Mouse (Mus musculus): ENCODE measurements at regions not wholly inside any gene's neighbourhood (a gene's known extent, or its start where the extent isn't known, plus 50 kb on each side); places are given as distances from the start of the nearest gene placed in this dataset.

DNA sequence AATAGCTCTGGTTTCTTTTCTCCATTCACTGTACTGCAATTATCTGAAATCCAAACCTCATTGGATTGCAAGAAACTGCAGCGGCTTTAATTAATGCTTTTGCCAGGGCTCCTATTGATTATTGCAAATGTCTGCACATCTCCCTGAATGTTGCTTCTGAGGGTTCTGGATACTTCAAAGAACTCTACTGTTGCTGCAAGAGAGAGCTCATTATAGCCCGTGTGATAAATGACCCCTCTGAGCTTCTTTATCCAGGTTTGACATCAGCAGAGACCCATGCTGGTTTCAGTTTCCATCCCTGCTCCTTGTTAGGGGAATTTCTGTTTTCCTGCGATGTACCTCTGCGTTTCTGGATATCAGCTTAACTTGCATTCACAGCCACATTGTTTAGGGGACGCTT, 78.4 kb upstream of the Nav3 start:
- peak; percentile 0 for DNase-seq (ENCODE audit: extremely low spot score, low read depth, low spot score)

DNA sequence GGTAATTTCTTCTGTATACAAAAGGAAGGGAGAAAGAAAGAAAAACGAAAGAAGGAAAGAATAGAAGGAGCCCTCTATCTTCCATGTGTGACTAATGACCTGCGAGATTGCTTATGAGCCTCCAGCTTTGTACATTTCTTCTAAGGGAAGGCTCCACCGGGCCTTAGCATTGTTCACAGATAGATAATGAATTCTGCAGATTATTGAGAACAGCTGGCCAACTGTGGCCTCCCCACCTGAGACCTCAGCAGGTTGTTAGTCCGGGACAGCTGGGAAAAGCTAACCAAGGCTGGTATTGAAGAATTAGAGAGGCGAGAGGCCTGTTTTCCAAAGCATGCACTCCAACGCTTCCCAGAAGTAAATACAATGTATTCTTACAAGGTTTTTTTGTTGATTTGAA, 86.7 kb upstream of the Nav3 start:
- no peak for DNase-seq (ENCODE audit: extremely low spot score, low read depth, low spot score)

DNA sequence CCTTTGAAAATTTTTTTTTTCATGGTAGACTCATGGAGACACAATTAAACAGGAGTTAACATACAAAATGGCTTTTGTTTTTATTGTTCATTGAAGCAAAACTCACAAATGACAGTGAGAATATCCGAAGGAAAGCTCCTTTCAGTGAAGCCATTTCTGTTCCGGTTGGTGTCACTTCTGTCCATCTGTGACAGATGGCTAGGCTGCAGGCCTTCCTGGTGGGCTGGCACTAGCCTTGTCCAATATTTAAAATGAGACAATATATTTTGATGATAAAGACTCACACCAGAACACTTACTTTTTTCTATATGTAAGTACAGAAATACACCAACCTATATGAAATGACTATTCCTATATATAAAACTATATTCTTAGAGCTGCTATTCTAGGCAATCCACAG, 92.4 kb upstream of the Nav3 start:
- no peak for DNase-seq (ENCODE audit: extremely low spot score, low read depth, low spot score)

DNA sequence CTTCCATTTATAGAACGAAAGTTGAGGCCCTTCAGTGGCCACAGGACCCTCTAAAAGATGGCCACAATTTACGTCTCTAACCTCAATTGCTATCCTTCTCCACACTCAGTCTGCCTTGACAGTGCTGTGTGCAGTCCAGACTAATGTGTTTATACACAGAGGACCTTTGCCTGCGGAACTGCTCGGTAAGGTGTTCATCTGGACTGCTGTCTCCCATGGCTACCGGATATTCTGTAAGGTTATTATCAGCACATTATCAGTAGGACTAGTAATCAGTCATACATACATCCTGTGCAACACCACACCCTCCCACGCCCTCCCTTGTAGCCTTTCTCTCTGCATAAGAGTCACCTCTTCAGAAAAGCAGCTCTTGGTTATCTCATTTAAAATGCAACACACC, 98.0 kb upstream of the Nav3 start:
- DNase-seq (ENCODE audit: extremely low spot score, low read depth, low spot score) = no peak

DNA sequence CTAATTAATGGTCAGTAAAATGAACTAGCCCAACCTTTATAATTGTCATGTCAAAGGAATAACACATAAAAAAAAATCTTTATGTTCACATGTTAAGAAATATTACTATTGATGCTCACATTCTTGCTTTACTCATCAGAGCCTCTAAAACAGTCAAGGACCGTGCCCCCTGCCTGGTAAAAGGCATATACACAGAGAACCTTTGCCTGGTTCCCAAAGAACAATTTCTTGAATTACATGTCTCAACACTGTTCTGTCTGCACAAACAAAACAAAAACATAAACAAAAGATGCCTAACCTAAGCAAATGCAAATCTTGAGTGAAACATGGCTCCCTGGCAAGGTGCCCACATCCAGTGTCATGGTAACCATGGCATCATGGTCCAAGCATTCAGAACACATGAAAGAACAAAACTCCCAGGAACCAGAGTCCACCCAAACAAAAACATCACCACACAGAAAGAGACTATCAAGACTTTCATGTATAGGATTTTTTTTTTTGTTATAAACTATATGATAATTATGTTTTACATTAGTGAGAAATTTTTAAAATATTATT, 100.4 kb upstream of the Nav3 start:
- no peak for DNase-seq (ENCODE audit: extremely low spot score, low read depth, low spot score)

DNA sequence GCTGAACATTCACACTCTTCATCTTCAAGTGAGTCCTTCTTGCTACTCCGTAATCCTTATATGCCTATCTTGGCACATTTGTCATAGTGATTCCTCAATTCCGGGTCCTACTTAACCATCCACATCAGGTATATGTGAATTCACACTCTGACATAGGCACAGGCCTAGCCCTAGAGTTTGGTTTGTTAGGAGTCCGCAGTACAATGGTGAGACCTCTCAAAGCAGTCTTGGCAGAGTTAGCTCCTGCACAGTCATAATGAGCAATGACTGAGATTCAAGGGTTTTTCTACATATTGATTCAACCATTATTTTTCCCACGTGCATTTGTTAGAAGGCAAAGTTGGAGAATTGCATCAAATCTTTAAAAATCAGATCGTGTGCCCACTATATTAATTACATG, 107.1 kb upstream of the Nav3 start:
- DNase-seq (ENCODE audit: extremely low spot score, low read depth, low spot score) = no peak

DNA sequence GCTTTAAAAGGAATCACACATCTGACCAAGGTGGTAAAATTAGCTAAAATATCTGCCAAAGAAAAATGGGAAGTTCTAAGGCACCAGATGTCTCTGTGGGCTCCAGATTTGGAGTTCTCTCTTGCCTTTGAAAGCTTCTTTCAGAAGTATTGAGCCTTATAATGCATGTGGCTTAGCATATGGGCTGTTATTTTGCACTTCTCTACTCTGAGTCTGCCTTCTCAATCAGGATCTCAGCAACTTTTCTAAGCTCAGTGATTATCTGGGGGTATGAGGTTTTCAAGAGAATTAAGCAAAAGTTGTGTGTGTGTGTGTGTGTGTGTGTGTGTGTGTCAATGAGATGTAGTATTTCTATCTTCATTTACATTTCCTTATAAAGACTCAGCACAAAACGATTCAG, 107.6 kb upstream of the Nav3 start:
- no peak for DNase-seq (ENCODE audit: extremely low spot score, low read depth, low spot score)

DNA sequence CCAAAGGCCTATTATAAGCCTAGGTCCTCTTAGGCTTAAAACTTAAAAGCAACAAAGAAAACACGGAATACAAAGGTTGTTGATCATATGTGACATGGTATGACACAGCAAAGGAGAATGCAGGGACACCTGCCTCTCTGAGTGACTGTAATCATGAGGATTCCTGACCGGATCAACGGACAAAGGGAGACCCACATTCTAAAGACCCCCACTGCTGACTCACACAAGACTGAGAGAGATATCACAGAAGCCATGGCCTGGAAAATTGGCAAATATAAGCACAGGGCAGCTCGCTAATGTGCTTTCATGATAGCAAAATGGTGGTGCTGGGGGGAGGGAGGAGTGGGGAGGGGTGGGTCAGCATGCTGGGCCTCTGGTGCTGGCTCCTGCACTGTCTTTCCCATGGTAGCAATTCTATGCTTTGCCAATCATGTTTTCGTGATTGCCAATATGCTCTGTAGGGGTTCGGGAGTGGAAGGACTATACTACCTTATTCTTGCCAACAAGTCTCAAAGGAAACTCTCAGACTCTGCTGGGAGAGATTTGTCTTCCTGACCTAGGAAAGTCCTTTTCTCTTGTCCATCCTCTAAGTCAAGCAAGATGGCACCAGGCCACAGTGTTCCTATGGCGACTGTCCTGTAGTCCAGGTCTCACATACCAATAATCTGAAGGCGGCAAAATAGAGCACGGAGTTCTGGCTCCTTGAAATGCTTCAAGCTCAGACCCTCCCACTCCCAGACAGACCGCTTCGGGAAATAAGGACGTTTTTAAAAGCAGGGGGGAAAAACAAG, 110.5 kb upstream of the Nav3 start:
- no peak for DNase-seq (ENCODE audit: extremely low spot score, low read depth, low spot score)

DNA sequence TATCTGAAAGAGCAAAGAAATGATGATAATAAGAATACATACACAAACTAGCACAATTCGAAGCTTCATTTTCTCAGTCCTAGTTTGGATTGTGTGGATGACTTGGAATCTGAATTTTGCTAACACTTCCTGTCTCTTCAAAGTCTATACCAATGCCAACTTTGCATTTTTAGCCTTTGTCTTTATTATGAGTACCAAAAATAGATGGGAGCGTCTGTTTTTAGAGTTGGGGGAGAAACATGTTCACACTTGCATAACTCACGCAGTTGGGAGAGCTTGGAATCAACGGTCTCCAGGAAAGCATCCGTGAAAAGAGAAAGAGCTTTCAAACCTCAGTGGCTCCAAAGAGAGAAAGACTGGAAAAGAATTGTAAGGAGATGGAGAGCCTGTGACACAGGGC, 114.5 kb upstream of the Nav3 start:
- DNase-seq (ENCODE audit: extremely low spot score, low read depth, low spot score) = no peak

DNA sequence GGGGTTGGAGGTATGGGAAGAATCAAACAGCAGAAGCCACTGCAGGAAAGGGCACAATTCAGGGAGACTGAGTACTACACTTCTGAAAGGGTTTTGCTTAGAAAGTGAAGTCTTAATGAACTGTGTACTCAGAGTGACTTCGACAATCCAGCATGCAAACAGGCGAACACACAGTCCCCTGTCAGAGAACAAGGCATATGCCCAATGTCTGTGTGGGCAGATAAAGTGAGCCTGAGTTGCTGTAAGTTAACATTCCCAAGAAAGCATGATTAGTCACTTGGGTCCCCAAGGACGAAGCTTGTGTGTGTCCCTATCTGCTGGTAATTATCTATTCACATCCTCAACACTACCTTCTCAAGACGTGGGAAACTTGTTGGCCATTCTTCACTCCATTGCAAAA, 115.2 kb upstream of the Nav3 start:
- DNase-seq (ENCODE audit: extremely low spot score, low read depth, low spot score) = no peak

DNA sequence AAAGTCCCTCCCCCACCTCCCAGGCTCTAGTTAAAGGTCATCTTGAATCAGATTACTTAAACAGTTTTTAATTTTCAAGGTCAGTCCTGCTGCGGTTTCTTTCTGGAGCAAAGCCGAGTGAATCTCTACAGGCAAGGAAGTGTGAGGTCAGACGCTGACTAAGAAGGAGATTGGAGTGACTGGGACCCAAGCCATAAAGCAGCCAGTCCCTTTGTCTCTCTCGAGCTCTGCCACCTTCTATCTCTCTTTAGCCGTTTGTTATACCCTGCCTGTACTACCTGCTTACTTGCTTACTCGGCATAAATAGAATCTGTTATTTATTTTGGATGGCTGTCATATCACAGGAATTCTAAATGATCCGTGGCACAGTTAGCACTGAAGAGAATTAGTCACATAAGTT, 117.5 kb upstream of the Nav3 start:
- DNase-seq (ENCODE audit: extremely low spot score, low read depth, low spot score) = no peak

DNA sequence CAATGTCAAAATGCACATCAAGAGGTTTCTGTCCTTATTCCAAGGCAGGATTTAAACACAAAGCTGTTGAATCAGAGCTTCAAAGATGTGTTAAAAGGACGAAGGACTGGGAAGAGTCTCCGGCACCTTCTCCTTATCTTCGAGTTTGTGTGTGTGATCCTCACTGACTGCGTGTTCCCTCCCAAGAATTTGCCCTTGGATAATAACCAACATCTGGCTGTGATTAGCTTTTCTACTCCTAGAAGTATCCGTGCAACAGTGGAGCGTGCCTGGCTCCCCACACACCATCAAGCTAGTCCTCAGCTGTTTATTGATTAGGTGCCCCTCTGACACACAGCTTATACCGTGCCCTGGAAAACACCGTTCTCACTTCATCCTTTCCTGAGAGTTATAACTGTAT, 130.0 kb upstream of the Nav3 start:
- DNase-seq (ENCODE audit: extremely low spot score, low read depth, low spot score) = no peak

DNA sequence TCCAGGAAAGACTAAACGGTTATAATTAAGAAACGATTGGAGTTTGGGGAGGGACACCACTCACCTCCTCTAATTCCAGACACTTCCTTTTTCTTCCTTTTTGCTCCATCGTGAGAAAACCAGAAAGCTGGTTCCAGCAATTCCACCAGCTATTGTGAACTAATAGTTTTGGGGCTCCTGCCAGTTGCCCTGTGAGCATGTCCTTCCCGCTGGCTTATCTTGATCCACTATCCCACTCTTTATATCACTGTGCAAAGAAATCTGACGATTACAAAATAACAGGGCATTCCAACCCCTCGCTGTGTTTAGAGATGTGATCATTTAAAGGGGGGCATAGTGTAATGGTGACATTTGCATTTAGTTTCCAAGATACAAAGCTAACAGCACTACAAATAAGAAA, 130.5 kb upstream of the Nav3 start:
- DNase-seq (ENCODE audit: extremely low spot score, low read depth, low spot score) = no peak

DNA sequence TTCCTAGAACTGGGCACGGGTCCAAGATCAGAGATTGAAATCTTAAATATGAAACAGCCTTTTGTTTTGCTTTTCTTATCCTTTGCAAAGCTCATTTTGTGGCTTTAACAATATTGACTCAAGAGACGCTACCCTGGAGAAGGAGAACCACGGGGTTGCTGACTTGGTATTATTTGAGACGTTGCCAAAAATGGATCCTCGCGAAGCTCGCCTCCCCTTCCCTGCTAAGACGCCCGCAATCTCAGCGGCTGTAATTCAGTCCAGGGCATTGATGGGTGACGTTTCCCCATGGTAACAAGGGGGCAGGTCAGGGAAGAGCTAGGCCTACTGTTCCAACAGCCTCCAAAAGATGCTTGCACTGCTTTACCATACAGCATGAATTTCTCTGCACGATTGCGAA, 131.5 kb upstream of the Nav3 start:
- DNase-seq (ENCODE audit: extremely low spot score, low read depth, low spot score) = no peak

DNA sequence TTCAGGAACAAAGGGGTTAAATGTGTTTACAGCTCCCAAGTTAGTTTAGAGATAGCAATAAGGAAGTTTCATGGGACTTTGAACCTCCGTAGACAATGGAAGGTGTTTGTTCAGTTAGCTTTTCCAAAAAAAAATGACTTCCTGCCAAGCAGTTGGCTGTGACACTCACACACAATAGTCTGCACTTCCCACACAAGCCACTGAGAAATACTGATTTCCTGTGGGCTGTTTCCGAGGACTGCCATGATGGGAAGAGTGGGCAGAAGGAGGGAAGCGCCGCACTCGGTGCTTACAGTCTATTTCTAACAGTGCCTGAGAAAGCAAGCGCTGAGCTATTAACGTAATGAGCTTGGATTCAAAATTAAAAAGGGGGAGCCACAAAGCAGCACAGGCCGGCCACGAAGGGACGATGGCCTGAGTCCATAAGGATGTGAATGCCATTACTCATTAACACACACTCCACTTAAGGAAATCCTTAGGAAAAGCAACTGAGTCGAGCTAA, 144.4 kb upstream of the Nav3 start:
- no peak for DNase-seq (ENCODE audit: extremely low spot score, low read depth, low spot score)

DNA sequence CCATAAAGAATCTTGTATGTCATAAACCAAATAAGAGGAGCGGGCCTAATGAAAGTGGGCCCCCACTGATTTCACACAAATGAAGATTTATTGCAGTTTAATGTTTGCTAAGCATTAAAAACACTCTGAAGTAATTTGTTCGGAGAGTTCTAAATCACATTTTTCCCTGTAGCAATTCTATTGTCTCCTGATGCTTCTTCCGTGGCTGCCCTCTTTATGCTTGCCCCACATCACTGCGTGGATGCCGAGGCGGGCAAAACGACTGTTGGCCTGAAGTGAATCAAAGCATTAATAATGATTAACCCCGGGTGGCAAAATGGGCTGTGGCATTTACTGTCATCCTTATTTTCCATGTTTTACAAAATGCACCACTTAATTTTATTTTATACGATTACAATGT, 134.9 kb upstream of the E2f7 start:
- DNase-seq (ENCODE audit: extremely low spot score, low read depth, low spot score) = no peak

DNA sequence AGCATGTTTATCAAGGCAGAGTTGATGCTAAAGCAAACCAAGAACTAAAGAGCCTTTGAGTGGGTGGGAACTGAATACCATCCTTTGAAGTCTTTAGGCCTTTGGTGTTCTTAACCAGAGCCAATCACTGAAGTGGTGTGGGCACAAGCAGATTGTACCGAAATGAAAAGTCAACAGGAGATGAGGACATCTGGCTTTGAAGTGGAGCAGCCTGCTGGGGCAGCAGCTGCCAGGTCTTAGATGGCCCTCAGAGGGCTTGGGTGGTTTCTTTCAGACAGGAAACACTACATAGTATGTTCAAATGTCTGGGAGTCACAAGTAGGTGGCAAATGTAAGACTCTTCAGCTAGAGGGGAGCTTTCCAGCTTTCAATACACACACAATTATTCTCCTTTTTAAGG, 128.2 kb upstream of the E2f7 start:
- DNase-seq (ENCODE audit: extremely low spot score, low read depth, low spot score) = no peak

DNA sequence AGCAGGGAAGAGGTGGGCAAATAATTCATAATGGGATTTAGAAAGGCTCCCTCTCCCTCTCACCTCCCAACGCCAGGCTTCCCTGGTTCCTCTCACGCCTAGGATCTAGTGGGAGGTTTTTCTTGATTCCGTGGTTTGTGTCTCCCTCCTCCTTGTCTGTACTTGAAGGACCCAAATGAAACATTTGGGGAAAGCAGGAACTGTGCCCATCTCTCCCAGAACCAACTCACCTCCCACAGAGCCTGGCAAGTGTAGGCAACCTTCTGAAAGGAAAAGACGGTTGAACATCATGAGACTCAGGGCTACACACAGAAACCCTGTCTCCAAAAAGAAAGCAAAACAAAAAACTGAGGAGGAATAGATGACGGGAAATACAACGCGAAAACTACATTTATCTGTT, 126.0 kb upstream of the E2f7 start:
- DNase-seq (ENCODE audit: extremely low spot score, low read depth, low spot score) = no peak

DNA sequence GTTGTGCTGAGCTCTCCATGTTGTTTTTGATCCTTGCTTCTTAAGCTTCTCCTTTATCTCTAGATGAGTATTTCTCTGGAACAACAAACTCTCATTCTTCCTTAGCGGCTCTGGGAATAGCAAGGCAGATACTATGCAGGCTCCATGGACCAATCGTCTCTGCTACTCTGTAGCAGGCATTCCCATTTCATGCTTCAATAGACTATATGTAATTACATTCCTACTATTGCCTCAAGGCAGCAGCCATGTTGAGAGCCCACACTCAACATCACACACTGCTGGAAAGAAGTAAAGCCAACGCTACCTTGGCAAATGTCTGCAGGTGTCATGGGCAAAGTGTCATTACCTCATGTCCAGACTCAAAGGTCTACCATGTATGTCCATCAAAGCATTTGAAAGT, 119.6 kb upstream of the E2f7 start:
- DNase-seq (ENCODE audit: extremely low spot score, low read depth, low spot score) = no peak

DNA sequence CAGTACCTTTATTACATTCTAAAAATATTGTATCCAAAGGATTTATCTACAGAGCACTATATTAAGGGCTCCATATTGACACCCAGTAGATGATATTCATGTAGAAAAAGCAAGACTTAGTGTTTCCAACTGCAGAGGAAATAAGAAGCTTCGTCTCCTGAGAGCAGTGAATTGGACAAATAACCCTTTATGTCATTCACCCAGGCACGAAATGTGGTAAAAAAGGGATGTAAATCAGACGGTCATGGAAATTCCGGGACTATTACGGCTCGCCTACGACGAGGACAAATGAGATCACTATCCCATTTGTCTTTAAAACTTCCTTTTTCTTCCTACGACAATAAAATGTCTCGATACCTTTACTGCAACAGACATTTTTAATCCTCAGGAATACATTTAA, 104.8 kb upstream of the E2f7 start:
- DNase-seq (ENCODE audit: extremely low spot score, low read depth, low spot score) = no peak

DNA sequence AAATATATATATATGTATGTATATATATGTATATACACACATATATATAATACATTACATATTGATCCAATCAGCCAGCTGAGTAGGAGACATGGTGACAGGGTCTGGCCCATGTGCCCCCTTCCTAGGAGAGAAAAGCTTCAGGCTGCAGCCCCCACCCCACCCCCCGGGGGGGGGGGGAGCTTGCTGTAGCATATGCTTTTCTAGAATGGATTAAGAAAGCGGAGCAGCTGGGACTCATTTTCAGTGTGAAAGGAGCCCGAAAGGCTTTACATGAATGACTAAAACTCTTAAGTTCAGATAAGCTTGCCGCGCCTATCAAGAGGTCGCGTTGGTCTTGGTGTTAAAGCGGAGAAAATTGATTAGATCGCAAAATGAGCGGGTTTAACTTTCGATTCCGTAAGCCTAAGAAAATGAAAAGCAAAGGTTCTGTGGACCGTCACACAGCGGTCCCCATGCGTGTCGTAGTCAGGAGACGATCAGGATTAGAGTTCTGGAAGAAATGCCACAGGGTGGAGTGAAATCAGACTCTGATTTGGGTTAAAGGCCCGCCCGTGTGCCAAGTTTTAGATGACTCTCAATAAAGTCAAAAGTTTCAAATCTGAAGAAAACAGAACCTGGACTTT, 103.1 kb upstream of the E2f7 start:
- DNase-seq (ENCODE audit: extremely low spot score, low read depth, low spot score) = no peak

DNA sequence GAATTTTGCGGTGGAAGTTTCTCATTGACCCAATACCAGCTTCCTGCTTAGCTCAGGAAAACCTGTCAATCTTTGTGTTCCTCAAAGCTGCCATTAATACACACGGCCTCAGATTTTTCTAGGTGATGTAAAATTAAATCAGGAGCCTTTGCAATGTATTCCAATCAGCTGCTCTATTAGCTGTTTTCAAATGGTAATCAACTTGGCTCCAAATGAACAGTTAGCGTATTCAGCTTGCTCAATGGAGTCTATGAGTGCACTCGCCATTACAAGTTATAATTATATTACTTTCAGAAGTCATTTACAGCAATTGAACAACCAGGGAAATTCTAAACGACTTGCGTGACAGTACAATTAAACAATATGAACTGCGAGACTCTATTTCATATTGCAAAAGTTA, 97.6 kb upstream of the E2f7 start:
- DNase-seq (ENCODE audit: extremely low spot score, low read depth, low spot score) = no peak

DNA sequence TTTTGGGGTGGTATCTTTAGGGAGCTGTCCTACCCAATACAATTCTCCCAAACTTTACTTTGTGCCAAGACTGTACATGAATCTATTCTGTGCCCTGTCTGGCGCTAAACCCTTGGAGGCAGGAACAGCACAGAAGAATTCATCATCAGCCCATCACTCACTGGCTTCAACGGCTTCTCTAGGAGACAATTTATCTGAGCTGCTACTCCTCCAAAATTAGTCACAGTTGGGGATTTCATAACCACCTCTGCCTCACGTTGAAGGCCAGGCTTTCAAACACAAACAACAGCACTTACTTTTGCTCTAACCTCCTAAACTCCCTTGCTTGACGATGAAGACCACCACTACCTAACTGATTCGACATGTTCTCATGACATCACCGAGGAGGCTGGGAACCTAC, 95.1 kb upstream of the E2f7 start:
- no peak for DNase-seq (ENCODE audit: extremely low spot score, low read depth, low spot score)

Data from hindlimb bud, embryonic 11.5 days (tissue).